Mouse (Mus musculus) layer of hippocampus, adult 2 months (tissue): Measurements from ENCODE around the gene C130074G19Rik. TPM values are rescaled to one million over a fixed set of nuclear protein-coding genes. Genes with fewer than 3 reads are reported as not detected.
A peak's percentile ranks its signal among the peaks of the same experiment; 100 is the strongest.

Experiments
- DNase-seq, 2 experiments: peaks; one replicate each; pipeline ENCODE4 v3.0.0; 2022; ENCODE audit warnings: low spot score in 2 of 2
- H3K27ac ChIP-seq: fragments of 200-600 bp; 2 replicates; pipeline ENCODE4 v1.8.1; 2022
- H3K4me3 ChIP-seq: fragments of 200-600 bp; 2 replicates; pipeline ENCODE4 v1.8.1; 2022; ENCODE audit warnings: mild to moderate bottlenecking
- CTCF ChIP-seq: fragments of 200-600 bp; conservative IDR thresholded peaks from 2 replicates; pipeline ENCODE4 v1.8.1; 2022; ENCODE audit warnings: antibody characterized with exemption, mild to moderate bottlenecking, moderate library complexity
- total RNA-seq, 2 experiments: library from RNA; stranded (reverse); gene quantifications; 2 replicates each; pipeline ENCODE4 v1.2.3; 2021

C130074G19Rik gene
- total RNA-seq, 2 experiments from 2014 or later, result 7.1 to 8.3 TPM

DNA sequence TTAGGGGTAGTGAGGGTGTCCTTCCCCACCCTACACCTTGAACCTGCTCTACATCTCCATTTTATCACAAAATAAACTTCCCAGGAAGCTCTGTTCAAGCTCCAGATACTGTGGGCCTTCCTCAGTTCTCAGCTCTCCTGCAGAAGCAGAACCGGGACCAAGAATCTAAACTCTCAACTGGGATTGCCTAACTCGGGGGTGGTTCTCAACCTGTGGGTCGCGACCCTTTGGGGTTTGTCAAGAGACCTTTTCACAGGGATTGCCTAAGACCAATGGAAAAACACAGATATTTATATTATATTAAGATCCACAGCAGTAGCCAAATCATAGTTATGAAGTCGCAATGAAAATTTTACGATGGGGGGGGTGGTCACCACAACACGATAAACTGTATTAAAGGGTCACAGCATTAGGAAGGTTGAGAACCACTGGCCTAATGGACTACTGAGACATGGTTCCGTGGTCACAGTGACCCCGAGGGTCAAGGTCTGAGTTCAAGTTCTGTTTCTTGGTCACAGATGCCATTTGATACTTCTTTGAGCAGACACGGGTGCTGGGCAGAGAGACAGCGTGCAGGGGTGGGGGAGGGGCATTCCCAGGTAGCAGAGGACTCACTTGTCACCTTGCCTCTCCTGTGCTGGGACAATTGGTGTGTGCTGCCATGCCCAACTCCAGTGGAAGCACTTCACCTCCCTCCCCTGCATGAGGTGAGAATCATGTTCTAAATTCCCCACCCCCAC is 12.2 kb downstream of the C130074G19Rik start:
- Histone ChIP-seq H3K27ac (peak overlapping the region; percentile 14; the same call in 1 of the 2 replicates), H3K4me3 (no peak overlapping the region)
- no peak for TF ChIP-seq CTCF
- DNase-seq, result no peak

DNA sequence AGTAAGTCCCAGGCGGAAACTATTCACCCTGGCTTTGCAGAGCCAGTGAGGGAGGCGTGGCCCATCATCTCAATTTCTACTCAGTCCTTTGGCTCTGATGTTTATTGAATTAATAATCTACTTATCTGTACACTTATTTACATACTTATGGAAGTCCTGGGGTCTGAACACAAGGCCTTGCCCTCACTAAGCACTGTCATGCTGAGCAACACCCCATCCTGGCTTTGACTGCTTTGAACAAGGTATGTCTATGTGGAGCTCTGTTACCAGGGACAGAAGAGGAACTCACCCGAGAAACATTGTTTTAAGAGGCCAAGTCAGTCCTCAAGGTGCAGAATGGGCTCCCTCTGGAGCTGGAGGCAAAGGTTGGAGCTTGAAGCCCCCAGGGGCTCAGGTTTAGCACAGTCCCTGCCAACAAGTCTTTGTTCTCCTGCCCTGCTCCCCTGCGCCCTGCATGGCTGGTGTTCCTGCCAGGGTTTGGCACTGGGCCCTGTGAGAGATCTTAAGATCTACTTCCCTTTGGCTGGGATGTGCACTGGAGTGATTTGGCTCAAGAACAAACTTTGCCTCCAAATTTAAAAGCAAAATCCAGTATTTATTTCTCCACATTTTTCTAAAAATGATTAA is 13.0 kb downstream of the C130074G19Rik start:
- Histone ChIP-seq H3K27ac (peak overlapping the region; percentile 32), H3K4me3 (no peak overlapping the region)
- no peak for DNase-seq
- TF ChIP-seq CTCF, result no peak

GRCm38 (mm10) chr1:184867640-184868120 is 15.3 kb downstream of the C130074G19Rik start:
- Histone ChIP-seq H3K27ac (no peak overlapping the region), H3K4me3 (no peak overlapping the region)
- DNase-seq, result no peak
- TF ChIP-seq CTCF, result no peak

- no peak for TF ChIP-seq CTCF
- no peak for DNase-seq
- no peak overlapping the region for H3K4me3 ChIP-seq
Observed at GRCm38 (mm10) chr1:184864381-184864801, 18.6 kb downstream of the C130074G19Rik start.

GRCm38 (mm10) chr1:184862636-184863035 is 20.4 kb downstream of the C130074G19Rik start:
- Histone ChIP-seq H3K4me3 (no peak overlapping the region), H3K27ac (no peak overlapping the region)
- TF ChIP-seq CTCF, result no peak
- no peak for DNase-seq

More at GRCm38 (mm10) chr1:184864381-184864801, 18.6 kb downstream of the C130074G19Rik start:
- peak overlapping the region; percentile 7; the same call in 1 of the 2 replicates for H3K27ac ChIP-seq

GRCm38 (mm10) chr1:184861551-184861950 is 21.5 kb downstream of the C130074G19Rik start:
- DNase-seq, result no peak
- no peak for TF ChIP-seq CTCF
- Histone ChIP-seq H3K4me3 (no peak overlapping the region), H3K27ac (no peak overlapping the region)

DNA sequence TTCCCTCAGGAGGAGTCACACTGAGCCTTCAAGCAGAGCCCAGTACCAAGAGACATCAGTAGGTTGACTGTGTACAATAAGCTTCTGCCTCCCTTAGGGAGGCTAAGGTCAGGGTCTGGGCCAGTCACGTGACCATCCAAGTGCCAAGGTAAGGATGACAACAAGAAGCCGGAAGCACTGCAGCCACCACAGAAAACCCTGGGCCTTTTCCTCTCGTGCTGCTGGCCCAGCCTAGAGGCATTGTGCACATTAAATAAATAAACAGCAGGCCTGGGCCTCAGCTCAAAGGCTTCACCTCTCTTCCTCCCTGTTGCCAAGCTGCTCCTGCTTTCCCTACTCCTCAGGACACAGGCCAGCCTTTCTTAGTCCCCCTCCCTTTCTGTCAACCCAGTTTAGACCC is 22.7 kb downstream of the C130074G19Rik start:
- DNase-seq, result no peak
- Histone ChIP-seq H3K27ac (no peak overlapping the region; the same call in 1 of the 2 replicates), H3K4me3 (no peak overlapping the region)
- TF ChIP-seq CTCF, result no peak

GRCm38 (mm10) chr1:184858253-184858652 is 24.8 kb downstream of the C130074G19Rik start:
- Histone ChIP-seq H3K4me3 (no peak overlapping the region), H3K27ac (no peak overlapping the region)
- DNase-seq, result no peak
- TF ChIP-seq CTCF, result no peak

GRCm38 (mm10) chr1:184857216-184857615 is 25.8 kb downstream of the C130074G19Rik start:
- Histone ChIP-seq H3K4me3 (no peak overlapping the region), H3K27ac (no peak overlapping the region)
- no peak for DNase-seq
- TF ChIP-seq CTCF, result no peak

DNA sequence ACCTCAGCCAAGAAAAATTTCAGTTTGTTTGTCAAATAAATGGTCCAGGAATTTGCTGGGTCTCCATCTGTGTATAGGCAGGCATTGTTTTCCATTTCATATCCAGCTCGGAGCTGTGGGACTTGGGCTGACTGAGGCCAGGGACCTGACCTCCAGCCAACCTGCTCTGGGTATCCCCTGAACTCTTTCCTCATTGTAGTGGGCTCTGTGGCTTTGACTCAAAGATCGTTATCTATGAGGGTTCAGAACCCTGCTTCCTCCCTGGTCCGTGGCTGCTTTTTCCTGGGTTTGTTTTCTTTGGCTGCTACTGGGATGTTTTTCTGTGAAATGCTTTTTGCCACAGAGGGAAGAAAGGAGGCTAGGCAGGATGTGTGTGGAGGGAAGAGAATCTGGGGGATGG is 29.1 kb downstream of the C130074G19Rik start:
- DNase-seq, result no peak
- Histone ChIP-seq H3K27ac (peak overlapping the region; percentile 79), H3K4me3 (no peak overlapping the region; the same call in 1 of the 2 replicates)
- TF ChIP-seq CTCF, result no peak

DNA sequence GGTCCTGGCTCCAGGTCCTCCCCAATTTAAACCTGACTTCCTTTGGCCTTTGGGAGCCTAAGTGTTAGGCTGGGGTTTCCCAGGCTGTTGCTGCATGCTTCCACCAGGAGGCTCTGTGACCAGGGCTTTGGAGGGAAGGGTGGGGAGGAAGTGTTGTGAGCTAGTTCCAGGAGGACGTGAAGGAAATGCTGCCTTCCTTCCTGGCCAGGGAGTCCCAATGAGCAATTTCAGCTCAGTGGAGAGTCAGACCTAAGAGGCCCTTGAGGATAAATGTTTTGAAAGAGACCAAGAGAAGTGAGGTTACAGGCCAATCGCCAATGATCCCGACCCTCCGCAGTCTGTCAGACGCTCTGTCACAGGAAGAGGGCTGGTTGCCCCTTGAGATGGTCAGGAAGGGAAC is 29.7 kb downstream of the C130074G19Rik start:
- TF ChIP-seq CTCF, result peak; percentile 89
- Histone ChIP-seq H3K4me3 (peak overlapping the region; percentile 42), H3K27ac (peak overlapping the region; percentile 80)
- peak; percentile 55 to 72 for DNase-seq

GRCm38 (mm10) chr1:184851741-184852618 is 31.0 kb downstream of the C130074G19Rik start:
- Histone ChIP-seq H3K27ac (peak overlapping the region; percentile 80), H3K4me3 (peak overlapping the region; percentile 42)
- peak; percentile 78 to 82 for DNase-seq
- TF ChIP-seq CTCF, result peak; percentile 86

- no peak for TF ChIP-seq CTCF
- DNase-seq, result no peak
- H3K27ac ChIP-seq, result peak overlapping the region; percentile 80; the same call in 1 of the 2 replicates
- peak overlapping the region; percentile 8; the same call in 1 of the 2 replicates for H3K4me3 ChIP-seq
Observed at GRCm38 (mm10) chr1:184851166-184851565, 31.9 kb downstream of the C130074G19Rik start.
